Mouse (Mus musculus) heart, postnatal 14 days (tissue): Measurements from ENCODE around the gene Lhfpl3. TPM values are rescaled to one million over a fixed set of nuclear protein-coding genes. Genes with fewer than 3 reads are reported as not detected.

ENCODE experiments used
- DNase-seq, 2 experiments: peaks; one replicate each; pipeline ENCODE4 v3.0.0; 2021 to 2022
- intact Hi-C: fragments of 180-260 bp; cut with DNase I; formaldehyde crosslinking; loops from one replicate; pipeline ENCODE4 v1.15.1; 2025
- total RNA-seq, 2 experiments: library from RNA; stranded (reverse); gene quantifications; 2 replicates each; pipeline ENCODE4 v1.2.3; 2021

Lhfpl3 gene
- total RNA-seq, 2 experiments from 2014 or later: not detected

GRCm38 (mm10) chr5:22899913-22900312, 154.1 kb downstream of the Lhfpl3 start:
- intact Hi-C loops: no loop called here
- DNase-seq: no peak

DNA sequence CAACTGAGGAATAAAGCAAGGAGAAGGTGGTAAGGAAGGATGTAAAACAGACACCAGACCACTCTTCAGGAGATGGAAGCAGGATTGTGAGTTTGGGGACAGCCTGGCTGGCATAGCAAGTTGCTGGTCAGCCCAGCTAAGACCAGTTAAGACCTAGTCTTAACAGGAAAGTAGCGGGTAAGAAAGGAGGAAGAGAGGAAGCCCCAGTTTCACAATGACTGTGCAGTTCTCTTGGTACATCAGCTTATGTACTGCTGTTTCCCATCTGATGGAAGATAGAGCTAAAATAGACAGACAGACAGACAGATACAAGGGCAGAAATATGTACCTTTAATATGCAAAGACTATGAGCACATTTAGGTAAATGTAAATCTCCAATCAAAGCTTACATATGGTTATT, 171.3 kb downstream of the Lhfpl3 start:
- intact Hi-C loops: no loop called here
- no peak for DNase-seq

DNA sequence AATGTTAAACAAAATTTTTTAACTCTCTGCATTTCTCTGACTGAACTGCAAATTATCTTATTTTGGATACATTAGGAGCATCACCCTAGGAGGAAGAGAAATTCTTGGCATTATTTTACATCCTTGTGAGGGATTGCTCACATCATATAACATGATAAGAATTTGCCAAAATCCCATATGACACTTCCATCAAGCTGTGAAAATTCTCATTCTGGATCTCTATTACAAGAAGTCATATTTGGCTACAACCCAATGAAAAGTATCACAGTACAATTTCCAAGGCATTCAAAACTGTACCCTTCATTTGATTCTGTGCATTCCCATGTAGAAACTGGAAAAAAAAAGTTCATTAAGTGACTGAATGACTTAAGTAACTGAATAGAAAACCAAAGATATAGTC, 180.3 kb downstream of the Lhfpl3 start:
- DNase-seq: no peak
- intact Hi-C loops: no loop called here

- intact Hi-C loops: no loop called here
- DNase-seq: no peak
Measured at GRCm38 (mm10) chr5:22928746-22929145, 182.9 kb downstream of the Lhfpl3 start.

DNA sequence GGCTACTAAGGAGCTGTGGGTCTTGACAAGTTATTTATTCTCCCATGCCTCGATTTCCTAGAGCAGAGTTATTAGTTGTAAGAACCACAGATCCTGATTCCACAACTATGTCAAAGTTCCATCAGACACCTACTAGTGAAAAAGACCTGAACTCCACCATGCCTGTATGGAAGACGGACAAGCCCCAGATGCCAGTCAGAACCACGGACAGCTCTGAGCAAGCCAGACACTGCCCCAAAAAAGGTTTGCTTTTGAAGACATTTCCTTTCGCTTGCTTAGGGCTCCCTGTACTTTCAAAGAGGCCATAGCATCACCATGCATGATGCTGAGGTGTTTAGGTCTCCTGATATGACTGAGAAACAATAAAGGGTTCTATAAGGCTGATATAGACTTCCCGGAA, 197.4 kb downstream of the Lhfpl3 start:
- intact Hi-C loops: no loop called here
- peak in 1 of 2 experiments; percentile 20 for DNase-seq

DNA sequence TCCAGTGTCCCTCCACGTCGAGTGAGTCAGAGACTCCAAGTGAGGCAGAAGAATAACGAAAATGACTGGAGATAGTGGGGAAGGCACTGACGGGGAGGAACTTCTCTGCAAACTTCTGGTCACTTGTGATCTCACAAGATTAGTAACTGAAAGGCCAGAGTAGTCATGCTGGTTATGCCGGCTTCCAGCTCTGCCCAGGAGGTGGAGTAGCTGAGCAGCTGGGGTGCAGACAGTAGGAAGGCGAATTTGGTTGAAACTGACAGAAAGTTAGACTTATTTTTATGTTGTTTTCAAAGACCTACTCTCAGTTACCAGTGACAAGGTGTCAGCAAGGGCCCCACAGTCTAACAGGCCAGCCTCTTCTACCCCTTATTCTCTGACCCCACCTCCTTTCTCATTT, 217.4 kb downstream of the Lhfpl3 start:
- peak in 1 of 2 experiments; percentile 3 for DNase-seq
- intact Hi-C loops: no loop called here

DNA sequence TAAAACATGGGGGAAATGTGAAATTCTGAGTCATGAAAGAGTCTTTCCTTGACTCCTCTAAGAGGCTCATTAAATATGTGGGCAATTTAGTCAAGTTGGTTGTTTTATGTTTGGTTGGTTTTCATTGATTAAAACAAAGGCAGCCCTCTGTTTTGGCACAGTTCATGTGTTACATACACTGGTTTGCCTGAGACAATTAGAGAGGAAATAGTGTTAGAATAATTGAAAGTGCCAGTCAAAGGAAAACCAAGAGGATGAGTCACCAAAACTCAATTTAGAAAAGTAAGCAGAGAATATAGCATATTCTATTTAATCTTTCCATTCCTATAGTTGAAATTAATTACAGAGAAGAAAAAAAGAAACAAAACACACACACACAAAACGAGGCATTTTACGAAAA, 240.9 kb downstream of the Lhfpl3 start:
- DNase-seq: no peak
- intact Hi-C loops: no loop called here

GRCm38 (mm10) chr5:22999811-23000210, 254.0 kb downstream of the Lhfpl3 start:
- no peak for DNase-seq
- intact Hi-C loops: no loop called here

- intact Hi-C loops: no loop called here
Measured at GRCm38 (mm10) chr5:23003123-23003797, 257.4 kb downstream of the Lhfpl3 start.

DNA sequence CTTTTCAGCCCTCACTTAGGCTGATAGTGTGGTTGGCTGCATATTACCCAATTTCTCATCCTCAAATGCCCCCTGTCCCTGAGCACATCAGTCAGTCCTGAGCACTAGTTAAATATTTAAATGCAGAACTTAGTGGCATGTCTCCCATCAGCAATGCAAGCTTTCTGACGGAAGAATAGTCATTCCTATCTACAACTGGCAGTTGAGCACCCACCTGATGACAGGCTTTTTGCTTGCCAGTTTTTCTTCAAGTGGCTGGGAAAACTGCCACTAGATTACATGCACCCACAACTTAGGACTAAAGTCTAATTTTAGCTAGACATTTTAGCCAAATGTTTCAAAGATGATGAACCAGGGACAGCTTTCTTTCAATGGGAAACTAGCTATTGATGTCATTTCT, 260.3 kb downstream of the Lhfpl3 start:
- intact Hi-C loops: no loop called here
- DNase-seq: peak; percentile 9 to 43

More at GRCm38 (mm10) chr5:23003123-23003797, 257.4 kb downstream of the Lhfpl3 start:
- DNase-seq: no peak

- intact Hi-C loops: no loop called here
Measured at GRCm38 (mm10) chr5:23010460-23010859, 264.6 kb downstream of the Lhfpl3 start.

DNA sequence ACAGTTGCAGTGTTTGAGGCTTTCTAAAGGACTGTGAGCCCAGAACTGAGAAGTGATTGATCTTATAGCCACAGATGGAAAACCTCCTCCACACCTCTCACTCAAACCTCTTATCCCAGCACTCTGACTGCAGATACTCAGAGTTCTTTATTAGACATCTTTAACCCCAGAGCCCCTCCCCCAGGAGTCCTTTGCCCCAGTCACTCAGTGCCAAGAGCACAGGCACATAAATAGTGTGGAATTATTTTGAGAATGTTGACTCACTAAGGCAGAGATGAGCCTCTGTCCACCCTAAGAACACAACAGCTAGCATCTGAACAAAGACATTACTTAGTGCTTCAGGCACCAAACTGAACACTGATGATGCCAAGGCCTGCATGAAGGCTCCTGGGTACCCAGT, 268.1 kb downstream of the Lhfpl3 start:
- DNase-seq: peak in 1 of 2 experiments; percentile 14
- intact Hi-C loops: no loop called here

More at GRCm38 (mm10) chr5:23010460-23010859, 264.6 kb downstream of the Lhfpl3 start:
- DNase-seq: no peak

GRCm38 (mm10) chr5:23015587-23016335, 269.9 kb downstream of the Lhfpl3 start:
- DNase-seq: peak in 1 of 2 experiments; percentile 4
- intact Hi-C loops: no loop called here

- no peak for DNase-seq
- intact Hi-C loops: no loop called here
Measured at GRCm38 (mm10) chr5:23034944-23035726, 289.3 kb downstream of the Lhfpl3 start.

DNA sequence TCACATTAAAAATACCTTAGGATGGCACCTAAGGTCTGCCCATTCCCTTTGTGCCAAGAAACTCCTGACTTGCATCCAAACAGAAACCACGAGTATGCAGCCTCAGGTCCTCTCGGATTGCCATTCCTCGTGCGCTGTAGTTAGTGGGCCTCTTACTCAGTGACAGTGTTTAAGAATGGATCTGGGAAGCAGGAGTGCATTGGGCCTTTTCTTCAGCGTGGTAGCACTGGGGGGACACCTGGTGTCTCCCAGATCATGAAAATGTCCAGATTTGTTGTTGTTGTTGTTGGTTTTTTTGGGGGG, 289.8 kb downstream of the Lhfpl3 start:
- intact Hi-C loops: no loop called here
- DNase-seq: no peak

GRCm38 (mm10) chr5:23040429-23040828, 294.6 kb downstream of the Lhfpl3 start:
- no peak for DNase-seq

DNA sequence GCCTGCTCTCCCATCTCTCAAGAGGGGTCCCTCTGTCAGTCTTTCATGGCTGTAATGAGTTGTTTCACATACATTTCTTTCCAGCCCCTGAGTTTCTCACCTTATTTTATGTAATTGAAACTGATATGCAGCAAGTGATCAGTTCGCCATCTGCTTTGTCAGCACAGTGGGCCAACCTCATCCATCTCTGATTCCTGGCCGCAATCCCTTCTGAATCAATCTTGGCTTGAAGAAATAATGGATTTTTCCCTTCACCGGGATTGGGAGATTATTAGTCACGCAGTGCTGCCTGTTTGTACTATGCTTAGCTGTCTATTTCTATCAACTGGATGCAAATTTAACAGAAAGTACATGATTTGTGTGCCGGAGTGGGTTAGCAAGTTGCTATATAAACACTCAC, 297.0 kb downstream of the Lhfpl3 start:
- no peak for DNase-seq
- intact Hi-C loops: no loop called here

More at GRCm38 (mm10) chr5:23040429-23040828, 294.6 kb downstream of the Lhfpl3 start:
- intact Hi-C loops: no loop called here

DNA sequence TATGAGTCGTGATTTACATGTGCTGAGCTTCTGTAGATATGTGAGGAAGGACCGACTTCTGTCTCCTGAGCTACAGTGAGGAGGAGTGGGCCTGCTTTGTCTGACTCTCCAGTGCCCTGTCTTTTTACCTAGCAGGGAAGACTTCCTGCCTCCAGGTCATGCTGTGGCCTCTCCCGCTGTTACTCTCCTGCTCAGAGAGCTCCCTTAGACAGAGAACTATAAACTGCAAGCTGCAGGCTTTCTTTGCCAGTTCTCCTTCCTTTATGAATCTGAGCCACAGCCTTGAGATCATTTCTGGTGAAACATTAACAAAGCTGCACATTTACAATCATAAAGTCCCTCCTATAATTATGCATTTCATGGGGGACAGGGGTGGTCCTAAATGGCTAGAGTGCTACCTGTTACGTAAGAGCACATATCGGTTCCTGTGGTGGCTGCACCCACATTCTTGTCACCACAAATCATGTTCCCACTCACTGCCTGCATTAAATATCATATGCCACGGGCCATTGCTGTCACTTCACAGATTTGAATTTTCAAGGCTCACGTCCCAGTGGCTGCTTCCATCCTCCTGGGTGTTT, 303.3 kb downstream of the Lhfpl3 start:
- intact Hi-C loops: no loop called here
- DNase-seq: no peak

GRCm38 (mm10) chr5:23051458-23051857, 305.6 kb downstream of the Lhfpl3 start:
- no peak for DNase-seq
- intact Hi-C loops: no loop called here

- intact Hi-C loops: no loop called here
- DNase-seq: no peak
Measured at GRCm38 (mm10) chr5:23094894-23095293, 349.0 kb downstream of the Lhfpl3 start.

DNA sequence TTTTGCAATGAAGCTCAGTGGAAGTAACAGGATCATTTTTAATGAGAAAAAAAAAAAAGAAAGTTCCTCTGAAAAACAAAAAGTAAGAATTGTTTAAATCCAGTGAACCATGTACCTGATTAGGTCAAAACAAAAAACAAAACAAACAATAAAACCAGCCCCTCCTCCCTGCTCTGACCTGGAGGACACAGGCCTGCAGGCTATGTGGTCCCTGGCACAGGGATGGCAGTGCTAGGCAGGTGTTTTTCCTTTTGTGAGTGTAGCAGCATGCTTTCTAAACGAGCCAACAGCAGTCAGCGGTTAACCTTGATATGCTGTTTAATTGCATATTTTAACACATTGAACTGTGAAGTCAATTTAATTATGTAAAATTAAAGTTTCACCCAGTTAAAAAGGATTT, 360.7 kb downstream of the Lhfpl3 start:
- no peak for DNase-seq
- intact Hi-C loops: no loop called here
